In the genomic region with DNA sequence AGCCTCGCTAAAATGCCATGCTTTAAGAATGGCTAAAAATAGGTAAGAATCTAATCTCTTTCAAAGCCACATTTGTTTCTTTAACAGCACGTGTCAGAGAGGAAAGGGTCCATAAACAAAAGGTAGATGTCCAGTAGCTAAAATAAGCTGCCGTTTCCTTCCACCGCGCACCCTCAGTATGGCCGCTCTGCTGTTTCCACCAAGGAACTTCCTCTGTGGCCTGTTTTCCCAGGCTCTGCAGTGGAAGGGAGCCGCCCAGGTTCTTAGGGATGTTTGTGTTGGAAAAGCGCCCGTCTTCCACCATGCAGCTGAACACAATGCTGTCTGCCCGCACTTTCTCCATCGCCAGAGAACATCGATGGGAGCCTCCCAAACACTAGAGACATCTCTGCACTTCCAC, we compare ENCODE assay signal across 7 mouse cellular contexts.
A peak's percentile ranks its signal among the peaks of the same experiment; 100 is the strongest.
DNase-seq lines count a peak whose midpoint lies in the region; ATAC-seq and TF ChIP-seq lines count a peak whose summit lies in the region.

No protein-coding gene starts in this region.

- no peaks in the 10 kb centered on the region for H3K36me3 ChIP-seq in lung, embryonic 14.5 days (ENCODE audit: insufficient read depth)
- no peaks in the 10 kb centered on the region for H3K36me3 ChIP-seq in midbrain, embryonic 15.5 days (replicated peaks)

- H3K4me1 ChIP-seq in lung, embryonic 14.5 days (ENCODE audit: insufficient read depth): peaks cover 6% of the 10 kb centered on the region; the same call in 1 of the 2 replicates
- 0 out of 2 replicates have a peak, but pooled peaks cover 3% of the 10 kb centered on the region for H3K4me1 ChIP-seq in midbrain, embryonic 15.5 days

- TF ChIP-seq CTCF in lung, embryonic 14.5 days (IDR thresholded peaks at IDR 0.05; ENCODE audit: low read depth): no peak

- H3K27ac ChIP-seq in lung, embryonic 14.5 days (ENCODE audit: low read depth): peak overlapping the region; percentile 48; the same call in 1 of the 2 replicates
- no peak overlapping the region for H3K27ac ChIP-seq in midbrain, embryonic 15.5 days

- no peaks in the 10 kb centered on the region for H3K27me3 ChIP-seq in lung, embryonic 14.5 days (ENCODE audit: insufficient read depth, low read length)
- H3K27me3 ChIP-seq in midbrain, embryonic 15.5 days (replicated peaks): no peaks in the 10 kb centered on the region

- ATAC-seq in lung, embryonic 14.5 days (ENCODE audit: insufficient read depth): peak; percentile 39; the same call in 1 of the 2 replicates
- ATAC-seq in midbrain, embryonic 15.5 days (replicated peaks): no peak

- 43% methylated on average over 12 of the region's 12 CpGs for WGBS in lung, embryonic 14.5 days
- WGBS in midbrain, embryonic 15.5 days: 80% methylated on average over 12 of the region's 12 CpGs

- H3K9ac ChIP-seq in lung, embryonic 14.5 days: no peak overlapping the region
- no peak overlapping the region for H3K9ac ChIP-seq in midbrain, embryonic 15.5 days

- DNase-seq in adrenal gland, adult 8-10 months: peak; percentile 42
- peak; percentile 43 for DNase-seq in gastrocnemius, adult 18-20 months (ENCODE audit: low spot score)
- peak; percentile 77 for DNase-seq in heart, postnatal 4 days
- DNase-seq in lung, embryonic 14.5 days: peak; percentile 73
- DNase-seq in thymus, adult 18-20 months: no peak
- no peak for DNase-seq in neural tube, embryonic 10.5 days (ENCODE audit: extremely low spot score, low spot score)

- 0 out of 2 replicates have a peak overlapping the region, but pooled peaks have one; percentile 2 for H3K4me2 ChIP-seq in lung, embryonic 14.5 days
- H3K4me2 ChIP-seq in midbrain, embryonic 15.5 days: no peak overlapping the region

- H3K4me3 ChIP-seq in lung, embryonic 14.5 days (ENCODE audit: low read depth, low read length): no peak overlapping the region
- no peak overlapping the region for H3K4me3 ChIP-seq in midbrain, embryonic 15.5 days

- H3K9me3 ChIP-seq in lung, embryonic 14.5 days (ENCODE audit: low read depth, low read length): no peaks in the 10 kb centered on the region
- H3K9me3 ChIP-seq in midbrain, embryonic 15.5 days: no peaks in the 10 kb centered on the region

Comparison
In these comparisons a context has a peak if more than half of its experiments do, and no peak if none do; other contexts are left out.
1. DNase-seq: peak in adrenal gland, adult 8-10 months (single experiment), gastrocnemius, adult 18-20 months (single experiment), heart, postnatal 4 days (single experiment) and lung, embryonic 14.5 days (single experiment); none in thymus, adult 18-20 months (0 of 2) and neural tube, embryonic 10.5 days (single experiment).